Mouse (Mus musculus) CD8-positive naive resting alpha-beta T cell, adult 2 months (primary cell): Measurements from ENCODE around the gene Pkhd1.
"Not testable (repeated sequence)": the region's sequence is repeated elsewhere in the genome, so short reads cannot be mapped to it uniquely, and the experiment has no call there.

Source experiments
- DNase-seq, 2 experiments: peaks; one replicate each; pipeline ENCODE4 v3.0.0; 2022; ENCODE audit warnings: low read depth in 2 of 2, low spot score in 2 of 2

The Pkhd1 gene

DNA sequence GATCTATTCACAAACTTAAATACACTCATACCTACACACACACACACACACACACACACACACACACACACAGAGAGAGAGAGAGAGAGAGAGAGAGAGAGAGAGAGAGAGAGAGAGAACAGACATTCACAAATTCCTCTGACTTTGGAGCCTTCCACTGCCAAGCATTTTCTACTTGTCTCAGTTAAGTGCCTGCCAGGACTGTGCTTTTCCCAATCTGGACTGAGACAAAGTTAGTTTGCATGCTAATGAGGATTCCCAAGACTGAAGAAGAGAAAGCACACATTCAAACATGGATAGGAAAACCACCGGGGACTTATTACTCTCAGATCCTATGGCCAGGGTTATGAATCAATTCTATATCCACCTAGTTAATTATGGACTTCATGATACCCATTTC is 118.9 kb downstream of the Pkhd1 start:
- DNase-seq: no peak

GRCm38 (mm10) chr1:20486087-20486486 is 131.8 kb downstream of the Pkhd1 start:
- DNase-seq: no peak

DNA sequence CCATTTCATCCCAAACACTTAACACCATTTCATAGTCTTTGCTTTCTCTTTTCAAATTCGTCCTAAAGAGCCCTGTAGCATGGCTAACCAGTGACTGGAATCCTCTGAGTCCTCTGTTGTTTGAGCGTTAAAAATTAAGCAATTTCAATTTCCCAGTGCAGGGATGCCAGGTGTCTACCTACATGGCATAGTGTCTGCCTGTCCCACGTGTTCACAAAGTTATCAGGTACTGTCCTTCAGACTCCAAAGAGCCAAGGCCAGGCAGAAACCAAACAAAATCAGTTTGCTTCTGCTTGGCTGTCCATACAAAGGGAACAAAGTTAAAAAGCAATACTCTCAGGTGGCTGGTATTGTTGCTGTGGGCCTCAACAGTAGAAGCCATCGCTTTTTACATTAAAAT is 136.0 kb downstream of the Pkhd1 start:
- no peak for DNase-seq

GRCm38 (mm10) chr1:20478695-20479094 is 139.2 kb downstream of the Pkhd1 start:
- no peak for DNase-seq

GRCm38 (mm10) chr1:20478266-20478659 is 139.6 kb downstream of the Pkhd1 start:
- no peak for DNase-seq

DNA sequence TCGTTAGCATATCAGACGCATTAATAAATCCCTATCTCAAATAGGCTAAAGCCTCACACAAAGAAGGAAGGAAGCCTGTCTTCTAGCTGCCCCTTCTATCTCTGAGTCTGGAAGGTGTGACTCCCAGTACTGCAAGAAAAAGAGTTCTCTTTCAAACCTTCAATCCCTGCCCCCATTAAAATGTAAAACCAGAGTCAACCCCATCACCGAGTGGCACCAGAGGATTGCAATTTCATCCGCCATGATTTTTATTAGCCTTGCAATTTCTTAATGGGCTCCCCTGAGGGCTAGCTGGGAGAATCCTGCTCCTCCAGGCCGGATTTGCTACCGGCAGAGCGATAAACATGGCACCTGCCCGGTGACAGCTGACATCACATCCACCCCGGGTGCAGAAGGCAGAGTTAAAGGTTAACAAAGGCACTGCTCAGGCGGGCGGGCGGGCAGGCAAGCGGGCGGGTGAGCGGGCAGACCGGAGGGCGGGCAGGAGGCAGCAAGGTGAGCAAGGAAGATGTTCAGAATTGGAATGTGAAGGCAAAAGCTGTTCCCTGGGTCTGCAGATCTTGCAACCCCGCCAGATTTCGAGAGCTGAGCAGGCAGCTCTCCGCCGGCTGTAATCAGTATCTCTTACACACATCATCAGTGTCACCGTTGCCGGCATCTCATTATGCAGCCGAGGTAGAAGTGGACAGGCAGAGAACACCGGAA is 140.2 kb downstream of the Pkhd1 start:
- no peak for DNase-seq

- DNase-seq: no peak
Measured at GRCm38 (mm10) chr1:20470770-20471169, 147.1 kb downstream of the Pkhd1 start.

DNA sequence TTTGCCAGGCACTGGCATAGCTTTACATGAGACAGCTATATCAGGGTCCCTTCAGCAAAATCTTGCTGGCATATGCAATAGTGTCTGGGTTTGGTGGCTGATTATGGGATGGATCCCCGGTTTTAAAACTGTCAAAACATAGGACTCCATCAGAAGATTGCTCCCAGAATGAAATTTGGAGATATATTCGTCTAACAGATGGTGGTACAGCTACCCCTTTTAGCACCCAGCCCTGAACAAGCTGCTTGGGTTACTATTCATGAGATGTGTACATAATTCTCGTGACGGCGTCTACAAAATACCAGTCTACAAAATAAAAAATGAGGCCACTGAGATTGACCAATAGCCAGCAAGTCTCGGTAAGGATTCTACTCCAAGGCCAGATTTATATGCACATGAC is 147.5 kb downstream of the Pkhd1 start:
- DNase-seq: no peak

GRCm38 (mm10) chr1:20466481-20466880 is 151.4 kb downstream of the Pkhd1 start:
- no peak for DNase-seq

DNA sequence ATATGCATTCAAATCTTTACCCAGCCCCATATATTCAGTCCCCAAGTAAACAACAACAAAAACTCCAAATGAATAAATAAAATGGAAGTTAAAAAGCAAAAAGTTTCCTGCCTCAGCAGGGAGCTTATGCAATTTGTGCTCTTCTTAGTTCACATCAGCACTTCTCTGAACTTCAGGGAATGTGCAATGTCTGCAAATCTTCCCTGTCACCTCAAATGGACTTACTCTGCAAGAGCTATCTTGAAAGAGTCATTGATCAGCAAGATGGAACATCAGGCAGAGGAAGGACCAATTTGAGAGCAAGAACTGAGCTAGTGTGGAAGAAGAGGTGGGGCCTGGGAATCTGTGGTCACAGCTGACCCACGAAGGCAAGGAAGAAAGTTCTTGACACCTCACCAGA is 163.2 kb downstream of the Pkhd1 start:
- DNase-seq: no peak

GRCm38 (mm10) chr1:20450074-20450473 is 167.8 kb downstream of the Pkhd1 start:
- no peak for DNase-seq

DNA sequence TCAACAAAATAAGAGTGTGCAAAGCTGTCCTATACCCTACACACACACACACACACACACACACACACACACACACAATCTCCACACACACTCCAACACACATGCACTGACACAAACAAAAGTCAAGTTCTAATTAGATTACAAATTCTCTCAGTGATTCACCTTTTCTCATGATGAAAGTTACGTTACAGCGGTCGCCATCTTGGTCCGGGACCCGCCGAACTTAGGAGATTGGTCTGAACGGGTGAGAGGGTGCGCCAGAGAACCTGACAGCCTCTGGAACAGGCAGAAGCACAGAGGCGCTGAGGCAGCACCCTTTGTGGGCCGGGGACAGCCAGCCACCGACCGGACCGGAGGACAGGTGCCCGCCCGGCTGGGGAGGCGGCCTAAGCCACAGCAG is 185.8 kb downstream of the Pkhd1 start:
- DNase-seq: not testable (repeated sequence)

- no peak for DNase-seq
Measured at GRCm38 (mm10) chr1:20429056-20429394, 188.8 kb downstream of the Pkhd1 start.

DNA sequence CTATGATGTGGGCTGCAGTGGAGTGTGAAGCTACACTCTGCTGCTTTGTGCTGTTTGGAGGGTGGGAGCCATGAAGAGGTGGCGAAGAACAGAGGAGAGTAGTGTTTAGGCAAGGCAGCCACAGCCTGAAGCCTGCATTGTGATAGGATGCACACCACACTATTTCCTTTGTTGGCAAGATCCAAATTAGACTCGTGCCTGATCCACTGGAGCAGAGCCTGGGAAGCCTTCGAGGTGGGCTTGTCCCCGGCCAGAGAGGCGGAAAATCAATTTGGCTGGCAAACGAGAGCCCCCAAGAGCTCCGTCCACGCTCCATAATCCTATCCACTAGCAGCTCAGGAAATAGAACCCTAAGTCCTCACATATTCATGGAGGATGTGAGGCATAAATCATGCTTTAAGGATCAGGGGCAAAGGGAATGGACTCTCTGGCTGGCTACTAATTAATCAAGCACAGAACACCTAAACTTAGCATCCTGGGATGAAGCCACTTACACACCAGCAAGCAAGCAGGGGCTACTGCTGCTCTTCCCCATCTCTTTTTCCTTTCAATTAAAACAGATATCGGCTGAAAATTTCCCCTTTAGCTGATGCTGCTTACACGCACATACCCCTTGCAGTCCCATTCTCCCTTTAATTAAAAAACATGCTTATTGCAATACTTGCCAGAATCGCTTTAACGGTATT is 189.4 kb downstream of the Pkhd1 start:
- DNase-seq: no peak

GRCm38 (mm10) chr1:20409411-20409967 is 208.4 kb downstream of the Pkhd1 start:
- no peak for DNase-seq

- DNase-seq: no peak
Measured at GRCm38 (mm10) chr1:20398319-20398718, 219.5 kb downstream of the Pkhd1 start.

DNA sequence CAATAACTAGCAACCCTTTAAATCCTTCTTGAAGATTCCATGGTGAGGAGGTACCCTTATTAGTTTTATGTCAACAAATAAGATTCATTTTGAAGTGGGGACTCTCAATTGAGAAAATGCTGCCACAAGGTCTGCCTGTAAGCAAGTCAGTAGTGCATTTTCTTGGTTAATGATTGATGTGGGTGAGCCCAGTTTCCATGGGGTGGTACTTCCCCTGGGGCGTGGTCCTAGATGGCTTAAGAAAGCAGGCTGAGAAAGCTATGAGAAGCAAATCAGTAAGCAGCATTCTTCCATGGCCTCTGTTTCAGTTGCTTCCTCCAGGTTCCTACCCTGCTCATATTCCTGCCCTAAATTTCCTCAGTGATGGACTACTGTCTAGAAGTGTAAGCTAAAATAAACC is 253.4 kb downstream of the Pkhd1 start:
- DNase-seq: no peak

GRCm38 (mm10) chr1:20344651-20345050 is 273.2 kb downstream of the Pkhd1 start:
- DNase-seq: no peak

DNA sequence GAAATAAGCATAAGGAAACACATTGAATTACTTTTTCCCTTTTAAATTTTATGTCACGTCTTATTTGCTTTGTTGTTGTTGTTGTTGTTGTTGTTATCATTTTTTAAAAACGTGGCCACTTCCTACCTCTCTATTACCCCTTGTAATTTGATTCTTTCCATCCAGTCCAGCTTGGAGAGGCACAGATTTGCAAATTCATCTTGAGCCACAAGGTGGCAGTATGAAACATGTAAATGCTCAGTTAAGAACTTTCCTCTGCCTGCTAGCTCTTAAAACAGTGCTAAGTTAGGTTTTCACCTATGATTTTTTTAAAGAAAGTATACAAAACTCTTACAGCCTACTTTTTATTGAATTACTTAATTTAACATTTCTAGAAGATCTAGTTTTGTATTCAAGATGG is 306.4 kb downstream of the Pkhd1 start:
- no peak for DNase-seq

- no peak for DNase-seq
Measured at GRCm38 (mm10) chr1:20310925-20311324, 306.9 kb downstream of the Pkhd1 start.

- no peak for DNase-seq
Measured at GRCm38 (mm10) chr1:20306116-20306515, 311.7 kb downstream of the Pkhd1 start.

DNA sequence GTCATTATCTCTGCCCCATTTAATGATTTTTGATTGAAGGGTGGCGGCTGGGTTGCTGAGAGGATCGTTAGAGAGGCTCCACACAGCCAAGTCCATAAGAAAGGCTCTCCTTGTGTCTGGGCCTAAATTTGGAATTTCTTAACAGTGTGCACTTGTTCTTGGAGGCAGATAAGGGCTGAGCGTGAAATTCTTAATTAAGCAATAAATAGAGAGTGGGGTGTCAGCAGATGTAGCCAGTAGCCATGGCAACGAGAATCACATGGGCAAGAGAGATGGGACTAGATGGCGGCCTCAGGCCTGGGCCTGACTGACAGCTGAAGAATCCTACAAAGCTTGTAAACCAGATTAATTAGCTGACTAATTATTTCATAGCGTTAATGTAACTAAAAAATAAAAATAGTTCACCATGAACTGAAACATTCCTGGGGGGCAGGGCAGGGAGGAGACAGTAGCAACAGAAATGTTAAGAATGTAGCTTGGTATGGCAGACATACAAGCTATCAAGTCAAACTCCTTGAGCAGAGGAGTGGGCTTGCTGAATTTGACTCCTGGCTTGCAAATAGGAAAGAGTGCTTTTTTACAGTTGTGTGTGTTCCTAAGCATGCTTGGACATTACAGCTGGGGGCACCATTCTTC is 314.8 kb downstream of the Pkhd1 start:
- no peak for DNase-seq
